Mouse (Mus musculus) liver, adult 2 months (tissue): ENCODE data around the gene Ndufb6.

Experiments
- CTCF ChIP-seq: fragments of 200-500 bp; IDR thresholded peaks from 2 replicates; pipeline ENCODE4 v1.5.1; 2011; ENCODE audit warnings: low read depth, low read length, control low read depth
- POLR2A ChIP-seq: fragments of 200-500 bp; IDR thresholded peaks from 2 replicates; pipeline ENCODE4 v1.6.1; 2011; ENCODE audit warnings: low read length, control low read depth; ENCODE audit not compliant: insufficient read depth; ENCODE audit errors: extremely low read depth

DNA sequence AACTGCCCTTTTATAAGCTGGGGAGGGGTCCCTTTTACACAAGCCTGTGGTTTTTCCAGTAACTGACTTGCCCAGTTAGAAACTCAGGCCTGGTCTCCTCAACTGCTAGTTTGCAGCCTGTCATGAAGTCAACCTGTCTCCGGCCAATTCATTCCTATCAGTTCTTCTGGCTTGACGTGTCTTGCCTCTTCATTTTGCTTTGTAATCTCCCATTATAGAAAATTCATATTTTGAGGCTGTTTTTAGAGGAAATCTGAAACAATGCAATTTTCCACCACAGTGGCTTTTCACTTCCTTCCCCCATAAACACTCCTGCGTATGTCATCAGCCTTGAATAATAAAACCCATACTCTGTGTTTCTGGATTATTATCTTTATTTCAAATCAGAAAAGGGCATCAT lies 47.9 kb upstream of the Ndufb6 start:
- no peak for TF ChIP-seq CTCF
- no peak for TF ChIP-seq POLR2A
